ENCODE assay signal across 16 mouse cellular contexts in the genomic region with DNA sequence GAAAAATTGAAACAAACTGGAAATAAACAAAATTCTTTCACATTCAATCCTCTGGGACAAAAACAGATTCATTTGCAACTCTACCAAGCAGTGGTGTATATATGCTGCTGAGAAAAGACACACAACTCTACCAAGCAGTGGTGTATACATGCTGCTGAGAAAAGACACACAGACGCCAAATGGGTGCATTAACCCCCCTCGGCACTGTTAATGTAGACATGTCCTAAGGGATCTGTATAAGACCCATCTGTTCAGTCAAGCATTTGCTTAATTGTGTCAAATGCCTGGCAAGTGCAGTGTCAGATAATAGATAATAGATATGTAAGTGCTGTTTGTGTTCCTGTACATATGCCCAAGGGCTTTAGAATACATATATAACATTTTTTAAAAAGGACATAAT.
"Had no signal": no experiment of that assay in that cellular context is flagged by ENCODE, and none has a peak within 500 bp of the region (broad histone marks: within the 10 kb centered on the region; RNA-seq: fewer than 3 reads in every experiment).

No protein-coding gene starts in this region.

- H3K4me1 ChIP-seq: limb, embryonic 12.5 days; liver, embryonic 13.5 days; lung, embryonic 15.5 days; megakaryocyte, embryonic 14.5 days; midbrain, embryonic 15.5 days; stomach, embryonic 15.5 days had no signal

- H3K27me3 ChIP-seq: limb, embryonic 12.5 days; liver, embryonic 13.5 days; lung, embryonic 15.5 days; megakaryocyte, embryonic 14.5 days; midbrain, embryonic 15.5 days; stomach, embryonic 15.5 days had no signal

- H3K9ac ChIP-seq: limb, embryonic 12.5 days; liver, embryonic 13.5 days; liver, postnatal 0 days; lung, embryonic 15.5 days; midbrain, embryonic 15.5 days; stomach, embryonic 15.5 days had no signal

- H3K4me2 ChIP-seq: limb, embryonic 12.5 days; liver, embryonic 13.5 days; lung, embryonic 15.5 days; midbrain, embryonic 11.5 days; midbrain, embryonic 15.5 days; stomach, embryonic 15.5 days had no signal

- H3K9me3 ChIP-seq: limb, embryonic 12.5 days; lung, embryonic 15.5 days; midbrain, embryonic 15.5 days; stomach, embryonic 15.5 days had no signal

- H3K4me3 ChIP-seq: limb, embryonic 12.5 days; liver, embryonic 13.5 days; lung, embryonic 15.5 days; megakaryocyte, embryonic 14.5 days; midbrain, embryonic 15.5 days; stomach, embryonic 15.5 days had no signal

- DNase-seq: kidney, adult 9 months; kidney, postnatal 36 days; liver; liver, embryonic 13.5 days; liver, postnatal 0 days; lung, postnatal 14 days; thymus, adult 2 months; thymus, postnatal 36 days had no signal

- H3K27ac ChIP-seq: kidney, postnatal 0 days; limb, embryonic 12.5 days; liver, embryonic 13.5 days; lung, embryonic 15.5 days; macrophage; midbrain, embryonic 15.5 days; stomach, embryonic 15.5 days had no signal

- H3K36me3 ChIP-seq: limb, embryonic 12.5 days; liver, embryonic 13.5 days; lung, embryonic 15.5 days; midbrain, embryonic 15.5 days; stomach, embryonic 15.5 days had no signal

- ATAC-seq: liver, postnatal 0 days; midbrain, embryonic 15.5 days had no signal
